Mouse (Mus musculus): ENCODE results near the gene Stx18.

DNA sequence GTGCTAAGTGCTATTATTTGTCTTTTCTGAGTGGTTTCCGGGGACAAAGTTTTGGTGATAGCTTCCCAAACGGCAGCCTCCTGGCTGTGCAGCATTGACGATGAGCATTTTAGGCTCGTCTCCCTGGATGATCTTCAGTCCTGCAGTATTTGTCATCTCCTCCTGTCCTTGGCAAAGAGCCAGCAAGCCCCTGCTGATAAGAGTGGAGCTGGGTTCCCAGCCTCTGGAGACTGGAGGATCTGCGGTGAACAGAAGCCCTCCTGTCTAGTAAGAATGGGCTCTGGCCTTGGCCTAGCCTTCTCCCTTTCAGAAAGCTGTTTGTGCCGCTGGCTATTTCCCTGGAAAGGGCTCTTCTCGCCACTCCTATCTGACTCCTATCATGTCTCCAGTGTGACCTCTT lies 83.2 kb downstream of the Stx18 start:
- TF ChIP-seq USF1 (IDR thresholded peaks at IDR 0.05; ENCODE audit: low read depth) (no peak), CTCF (IDR thresholded peaks at IDR 0.05; ENCODE audit: control insufficient read depth, insufficient read depth, insufficient read length) (no peak)

Measured in C2C12 (cell line).